Mouse (Mus musculus) myocyte (in vitro differentiated cells): Measurements from ENCODE around the gene Map3k1.

Experiments
- MAX ChIP-seq: IDR thresholded peaks from one replicate; pipeline ENCODE4 v1.6.1; 2011; ENCODE audit warnings: low read depth, mild to moderate bottlenecking, control low read depth
- MYOD1 ChIP-seq, 3 experiments: IDR thresholded peaks; one replicate each; pipeline ENCODE4 v1.6.1; 2011; ENCODE audit warnings: control low read depth in 2 of 3, low read depth in 2 of 3, mild to moderate bottlenecking in 2 of 3, moderate library complexity in 1 of 3; ENCODE audit not compliant: insufficient read length in 2 of 3, control insufficient read depth in 1 of 3
- POLR2A ChIP-seq: IDR thresholded peaks from one replicate; pipeline ENCODE4 v1.6.1; 2011; ENCODE audit warnings: low read depth, mild to moderate bottlenecking, control low read depth, moderate library complexity; ENCODE audit not compliant: insufficient read length
- TCF12 ChIP-seq: IDR thresholded peaks from one replicate; pipeline ENCODE4 v1.6.1; 2011; ENCODE audit warnings: mild to moderate bottlenecking, control low read depth; ENCODE audit not compliant: poor library complexity, insufficient read depth, severe bottlenecking

DNA sequence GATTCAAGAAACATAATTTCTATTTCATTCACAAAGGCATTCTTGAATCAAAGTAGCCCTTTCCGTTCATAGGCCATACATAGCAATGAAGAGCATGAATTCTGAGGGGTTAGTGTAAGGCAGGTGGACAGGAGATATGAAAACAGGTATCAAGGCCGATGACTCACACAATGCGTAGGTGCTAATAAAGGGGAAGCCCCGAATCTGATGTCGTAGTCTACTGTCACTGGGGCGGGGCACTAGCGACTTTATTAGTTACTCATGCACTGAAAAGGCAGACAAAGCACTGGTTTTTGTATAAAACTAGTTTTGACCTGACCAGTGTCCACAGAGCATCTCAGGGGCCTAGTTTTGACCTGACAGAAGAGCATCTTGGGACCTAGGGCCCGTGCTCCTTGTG lies 36.7 kb downstream of the Map3k1 start:
- TF ChIP-seq MAX = no peak
- no peak for TF ChIP-seq TCF12
- TF ChIP-seq POLR2A = no peak
- no peak for TF ChIP-seq MYOD1 (IDR thresholded peaks at IDR 0.05; ENCODE audit: control insufficient read depth in 1 of 3, insufficient read length in 2 of 3, low read depth in 2 of 3)
